Mouse (Mus musculus) lung, postnatal 25 days (tissue): ENCODE measurements around the gene Vmn1r202.
"Not testable (repeated sequence)": the region's sequence is repeated elsewhere in the genome, so short reads cannot be mapped to it uniquely, and the experiment has no call there.

Source experiments
- DNase-seq: peaks from one replicate; pipeline ENCODE4 v3.0.0; 2022; ENCODE audit warnings: low spot score

The Vmn1r202 gene

GRCm38 (mm10) chr13:22505281-22505680 is at the start of gene Vmn1r202:
Vmn1r202 (minus strand) TSS chr13:22505381.
- DNase-seq = no peak

DNA sequence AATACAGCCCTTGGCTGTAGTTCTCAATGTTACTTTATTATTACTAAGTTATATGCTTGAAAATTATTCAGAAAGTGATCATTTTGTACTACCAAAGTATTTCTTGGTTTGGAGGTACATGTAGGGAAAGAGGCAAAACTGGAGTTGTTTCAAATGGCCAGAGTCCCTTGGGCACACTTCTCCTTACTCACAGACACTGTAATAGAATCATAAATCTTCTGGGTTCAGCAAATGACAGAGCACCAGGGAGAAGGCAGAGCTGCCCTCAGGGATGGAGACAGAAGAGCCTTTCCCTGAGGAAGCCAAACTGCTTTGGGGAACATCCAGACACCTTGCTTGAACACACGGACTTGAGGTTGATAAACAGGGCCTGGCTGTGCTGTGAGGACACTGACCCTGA is 47.7 kb upstream of the Vmn1r202 start, which contains the start of gene Vmn1r204:
Vmn1r204 (plus strand) TSS at position 301 of the 400 bp plus-strand sequence.
- DNase-seq = not testable (repeated sequence)

GRCm38 (mm10) chr13:22517814-22518213 is 12.6 kb upstream of the Vmn1r202 start, which contains the start of gene Vmn1r203:
Vmn1r203 (plus strand) TSS chr13:22518114.
- no peak for DNase-seq

DNA sequence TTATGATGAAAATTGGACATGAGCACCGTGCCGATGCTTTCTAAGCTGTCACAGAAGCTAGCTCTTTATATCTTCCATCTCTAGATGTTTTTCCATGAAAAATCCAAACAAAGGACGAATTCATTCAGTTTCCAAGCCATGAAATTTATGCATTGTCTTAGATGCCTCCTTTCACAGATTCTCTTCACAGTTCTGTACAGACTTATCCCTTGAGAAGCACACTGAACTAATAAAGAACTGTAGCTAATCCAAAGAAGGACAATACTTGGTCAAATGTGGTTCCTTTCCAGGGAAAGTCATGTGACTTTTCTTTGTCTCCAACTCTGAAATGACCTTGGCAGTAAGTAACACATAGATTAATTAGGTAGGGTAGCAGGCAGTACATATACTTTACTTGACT is 2.8 kb downstream of the Vmn1r202 start:
- no peak for DNase-seq

DNA sequence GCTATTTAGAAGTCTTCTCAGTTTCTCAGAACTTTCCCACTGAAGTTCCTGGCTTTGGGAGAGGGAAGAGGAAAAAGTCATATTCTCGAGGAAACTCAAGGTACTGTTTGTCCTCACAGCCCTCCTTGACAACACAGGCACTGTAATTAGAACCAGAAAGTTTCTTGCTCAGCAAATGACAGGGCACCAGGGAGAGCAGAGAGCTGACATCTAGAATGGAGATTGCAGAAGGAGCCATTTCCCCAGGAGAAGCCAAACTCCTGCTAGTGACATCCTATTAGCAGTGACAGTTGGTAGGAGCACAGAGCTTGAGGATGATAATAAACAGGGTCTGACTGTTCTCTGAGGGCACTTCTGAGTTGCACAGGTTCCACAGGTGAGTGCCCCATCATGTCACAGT is 33.6 kb downstream of the Vmn1r202 start, which contains the start of gene Vmn1r201:
Vmn1r201 (plus strand) TSS at position 301 of the 400 bp plus-strand sequence.
- no peak for DNase-seq

GRCm38 (mm10) chr13:22455145-22455544 is 50.0 kb downstream of the Vmn1r202 start:
- DNase-seq = no peak
